Mouse (Mus musculus): ENCODE results near the gene Pou2f3. TPM values are rescaled to one million over a fixed set of nuclear protein-coding genes. Genes with fewer than 3 reads are reported as not detected.

Gene Pou2f3
- total and polyA plus RNA-seq, 3 experiments = not detected

DNA sequence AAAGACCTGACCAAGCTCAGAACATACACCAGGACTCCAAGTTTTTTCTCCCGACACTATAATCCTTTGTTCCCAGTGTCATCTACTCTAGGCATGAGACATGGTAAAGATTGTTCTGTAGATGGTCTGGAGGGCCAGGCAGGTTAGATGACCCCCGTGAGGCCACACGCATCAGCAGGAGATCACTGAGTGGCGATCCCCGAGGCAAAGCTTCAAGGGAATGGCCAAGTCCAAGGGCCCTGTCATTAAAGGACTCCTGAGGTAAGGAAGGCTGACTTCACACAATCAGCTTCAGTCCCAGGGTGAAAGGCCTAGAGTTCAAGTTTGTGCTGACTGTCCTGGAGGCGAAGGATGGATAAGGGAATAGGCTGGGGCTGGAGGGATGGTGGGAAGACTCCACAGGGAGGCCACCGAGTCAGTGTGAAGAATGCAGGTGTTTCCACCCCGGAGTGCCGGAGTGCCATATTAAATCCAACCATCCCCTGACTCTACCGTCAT lies 19.3 kb upstream of the Pou2f3 start:
- peaks cover 0 to 46% of the 10 kb centered on the region in 2 experiments for H3K36me3 ChIP-seq (ENCODE audit: control insufficient read depth in 1 of 2, insufficient read depth in 2 of 2, low read length in 2 of 2)
- peaks cover 44% of the 10 kb centered on the region for H3K79me2 ChIP-seq (ENCODE audit: control insufficient read depth, insufficient read depth, low read length, poor library complexity)
- no peak overlapping the region for H3K9ac ChIP-seq (ENCODE audit: control insufficient read depth, low read depth, low read length, poor library complexity, severe bottlenecking)
- TF ChIP-seq CHD1 (IDR thresholded peaks at IDR 0.05; ENCODE audit: low read depth, low read length) (no peak), RAD21 (IDR thresholded peaks at IDR 0.05; ENCODE audit: low read depth, low read length) (no peak), MAZ (IDR thresholded peaks at IDR 0.05; ENCODE audit: low read depth, low read length) (no peak), ETS1 (IDR thresholded peaks at IDR 0.05; ENCODE audit: low read depth, low read length) (no peak), BHLHE40 (IDR thresholded peaks at IDR 0.05; ENCODE audit: borderline replicate concordance, low read depth, low read length) (no peak)
- no peak overlapping the region for H3K4me3 ChIP-seq (ENCODE audit: control insufficient read depth in 1 of 2, insufficient read depth in 1 of 2, low read depth in 2 of 2, low read length in 2 of 2)
- no peaks in the 10 kb centered on the region for H3K27me3 ChIP-seq (ENCODE audit: control insufficient read depth in 1 of 2, insufficient read depth in 2 of 2, low read length in 2 of 2)
- DNase-seq (ENCODE audit: low read depth, low spot score) = no peak
- no peaks in the 10 kb centered on the region for H3K9me3 ChIP-seq (replicated peaks; ENCODE audit: insufficient read depth, low read length)
- H3K4me1 ChIP-seq (ENCODE audit: control insufficient read depth in 1 of 2, insufficient read depth in 2 of 2, low read length in 2 of 2) = peaks cover 8 to 64% of the 10 kb centered on the region in 2 experiments; a peak in 3 of 4 replicates
- H3K27ac ChIP-seq (ENCODE audit: control insufficient read depth, low read depth, low read length) = no peak overlapping the region

GRCm38 (mm10) chr9:43228745-43229144 lies 18.6 kb upstream of the Pou2f3 start:
- peaks cover 7 to 59% of the 10 kb centered on the region in 2 experiments; a peak in 3 of 4 replicates for H3K4me1 ChIP-seq (ENCODE audit: control insufficient read depth in 1 of 2, insufficient read depth in 2 of 2, low read length in 2 of 2)
- H3K79me2 ChIP-seq (ENCODE audit: control insufficient read depth, insufficient read depth, low read length, poor library complexity) = peaks cover 44% of the 10 kb centered on the region
- H3K9ac ChIP-seq (ENCODE audit: control insufficient read depth, low read depth, low read length, poor library complexity, severe bottlenecking) = no peak overlapping the region
- H3K27me3 ChIP-seq (ENCODE audit: control insufficient read depth in 1 of 2, insufficient read depth in 2 of 2, low read length in 2 of 2) = no peaks in the 10 kb centered on the region
- H3K4me3 ChIP-seq (ENCODE audit: control insufficient read depth in 1 of 2, insufficient read depth in 1 of 2, low read depth in 2 of 2, low read length in 2 of 2) = no peak overlapping the region
- DNase-seq (ENCODE audit: low read depth, low spot score) = no peak
- H3K9me3 ChIP-seq (replicated peaks; ENCODE audit: insufficient read depth, low read length) = no peaks in the 10 kb centered on the region
- H3K36me3 ChIP-seq (ENCODE audit: control insufficient read depth in 1 of 2, insufficient read depth in 2 of 2, low read length in 2 of 2) = peaks cover 0 to 40% of the 10 kb centered on the region in 2 experiments
- no peak for TF ChIP-seq TAL1 (IDR thresholded peaks at IDR 0.05; ENCODE audit: low read length)
- no peak for TF ChIP-seq TCF12 (IDR thresholded peaks at IDR 0.05; ENCODE audit: low read depth, low read length)
- no peak overlapping the region for H3K27ac ChIP-seq (ENCODE audit: control insufficient read depth, low read depth, low read length)

GRCm38 (mm10) chr9:43227626-43228025 lies 17.5 kb upstream of the Pou2f3 start:
- no peak overlapping the region for H3K27ac ChIP-seq (ENCODE audit: control insufficient read depth, low read depth, low read length)

More at GRCm38 (mm10) chr9:43227626-43228025, 17.5 kb upstream of the Pou2f3 start:
- no peaks in the 10 kb centered on the region for H3K9me3 ChIP-seq (replicated peaks; ENCODE audit: insufficient read depth, low read length)
- TF ChIP-seq ZKSCAN1 (IDR thresholded peaks at IDR 0.05; ENCODE audit: low read depth, low read length) (no peak), POLR2AphosphoS5 (IDR thresholded peaks at IDR 0.05; ENCODE audit: borderline replicate concordance, low read depth, low read length) (no peak), CTCF (IDR thresholded peaks at IDR 0.05 in 2 of 3, conservative IDR thresholded peaks at IDR 0.05 in 1 of 3; ENCODE audit: control insufficient read depth in 1 of 3, insufficient read depth in 1 of 3, low read depth in 2 of 3, low read length in 3 of 3, poor library complexity in 1 of 3, severe bottlenecking in 1 of 3) (no peak), RAD21 (IDR thresholded peaks at IDR 0.05; ENCODE audit: low read depth, low read length) (no peak), E2F4 (IDR thresholded peaks at IDR 0.05; ENCODE audit: borderline replicate concordance, low read depth, low read length) (no peak), CHD1 (IDR thresholded peaks at IDR 0.05; ENCODE audit: low read depth, low read length) (no peak), MAZ (IDR thresholded peaks at IDR 0.05; ENCODE audit: low read depth, low read length) (no peak), EP300 (IDR thresholded peaks at IDR 0.05; ENCODE audit: low read depth in 1 of 2, low read length in 2 of 2) (no peak), USF2 (IDR thresholded peaks at IDR 0.05; ENCODE audit: borderline replicate concordance in 1 of 2, insufficient read depth in 1 of 2, low read depth in 1 of 2, low read length in 2 of 2) (no peak), ETS1 (IDR thresholded peaks at IDR 0.05; ENCODE audit: low read depth, low read length) (no peak), MXI1 (IDR thresholded peaks at IDR 0.05; ENCODE audit: low read depth, low read length) (no peak)
- H3K4me1 ChIP-seq (ENCODE audit: control insufficient read depth in 1 of 2, insufficient read depth in 2 of 2, low read length in 2 of 2) = peaks cover 3 to 47% of the 10 kb centered on the region in 2 experiments; a peak in 3 of 4 replicates
- peaks cover 0 to 30% of the 10 kb centered on the region in 2 experiments for H3K36me3 ChIP-seq (ENCODE audit: control insufficient read depth in 1 of 2, insufficient read depth in 2 of 2, low read length in 2 of 2)
- no peak overlapping the region for H3K9ac ChIP-seq (ENCODE audit: control insufficient read depth, low read depth, low read length, poor library complexity, severe bottlenecking)
- H3K4me3 ChIP-seq (ENCODE audit: control insufficient read depth in 1 of 2, insufficient read depth in 1 of 2, low read depth in 2 of 2, low read length in 2 of 2) = no peak overlapping the region
- H3K79me2 ChIP-seq (ENCODE audit: control insufficient read depth, insufficient read depth, low read length, poor library complexity) = peaks cover 37% of the 10 kb centered on the region
- no peak for DNase-seq (ENCODE audit: low read depth, low spot score)
- no peaks in the 10 kb centered on the region for H3K27me3 ChIP-seq (ENCODE audit: control insufficient read depth in 1 of 2, insufficient read depth in 2 of 2, low read length in 2 of 2)

Data from MEL (cell line).